Mouse (Mus musculus): ENCODE data around the gene Epx. TPM values are rescaled to one million over a fixed set of nuclear protein-coding genes. Genes with fewer than 3 reads are reported as not detected.

Gene Epx
- polyA plus RNA-seq, 1 experiment from 2014 or later, result 0.52 TPM

GRCm38 (mm10) chr11:87847884-87848283 lies 27.5 kb downstream of the Epx start:
- Histone ChIP-seq H3K27me3 (ENCODE audit: insufficient read depth, low read length) (no peaks in the 10 kb centered on the region), H3K4me2 (ENCODE audit: low read depth, low read length) (no peak overlapping the region), H3K9ac (replicated peaks) (no peak overlapping the region), H3K27ac (ENCODE audit: low read depth) (no peak overlapping the region), H3K9me3 (ENCODE audit: low read length) (no peaks in the 10 kb centered on the region), H3K36me3 (replicated peaks; ENCODE audit: insufficient read depth, low read length) (no peaks in the 10 kb centered on the region), H3K4me3 (ENCODE audit: low read depth, low read length) (no peak overlapping the region), H3K4me1 (ENCODE audit: insufficient read depth) (no peaks in the 10 kb centered on the region)
- TF ChIP-seq CTCF (IDR thresholded peaks at IDR 0.05; ENCODE audit: low read depth) (no peak), EP300 (IDR thresholded peaks at IDR 0.05; ENCODE audit: low read depth) (no peak)
- ATAC-seq (no peak), DNase-seq (no peak)
- 74% methylated on average over 6 of the region's 6 CpGs for WGBS (ENCODE audit: insufficient replicate concordance)

GRCm38 (mm10) chr11:87846968-87847600 lies 28.3 kb downstream of the Epx start:
- H3K27ac ChIP-seq (ENCODE audit: low read depth), result no peak overlapping the region
- H3K9ac ChIP-seq (replicated peaks), result no peak overlapping the region
- no peak overlapping the region for H3K4me2 ChIP-seq (ENCODE audit: low read depth, low read length)
- no peaks in the 10 kb centered on the region for H3K4me1 ChIP-seq (ENCODE audit: insufficient read depth)
- no peaks in the 10 kb centered on the region for H3K9me3 ChIP-seq (ENCODE audit: low read length)
- H3K36me3 ChIP-seq (replicated peaks; ENCODE audit: insufficient read depth, low read length), result no peaks in the 10 kb centered on the region
- no peaks in the 10 kb centered on the region for H3K27me3 ChIP-seq (ENCODE audit: insufficient read depth, low read length)
- no peak for TF ChIP-seq EP300 (IDR thresholded peaks at IDR 0.05; ENCODE audit: low read depth)
- 80% methylated on average over 12 of the region's 12 CpGs for WGBS (ENCODE audit: insufficient replicate concordance)
- peak; percentile 27; the same call in 1 of the 2 replicates for ATAC-seq
- DNase-seq, result no peak
- H3K4me3 ChIP-seq (ENCODE audit: low read depth, low read length), result no peak overlapping the region

GRCm38 (mm10) chr11:87841436-87841835 lies 33.9 kb downstream of the Epx start:
- DNase-seq (no peak), ATAC-seq (no peak)
- H3K4me2 ChIP-seq (ENCODE audit: low read depth, low read length), result no peak overlapping the region
- no peaks in the 10 kb centered on the region for H3K27me3 ChIP-seq (ENCODE audit: insufficient read depth, low read length)
- no peak overlapping the region for H3K9ac ChIP-seq (replicated peaks)
- TF ChIP-seq CTCF (IDR thresholded peaks at IDR 0.05; ENCODE audit: low read depth) (no peak), EP300 (IDR thresholded peaks at IDR 0.05; ENCODE audit: low read depth) (no peak)
- no peaks in the 10 kb centered on the region for H3K9me3 ChIP-seq (ENCODE audit: low read length)
- no peaks in the 10 kb centered on the region for H3K4me1 ChIP-seq (ENCODE audit: insufficient read depth)
- no peak overlapping the region for H3K4me3 ChIP-seq (ENCODE audit: low read depth, low read length)
- WGBS (ENCODE audit: insufficient replicate concordance), result 64% methylated on average over 3 of the region's 3 CpGs
- H3K27ac ChIP-seq (ENCODE audit: low read depth), result no peak overlapping the region
- H3K36me3 ChIP-seq (replicated peaks; ENCODE audit: insufficient read depth, low read length), result no peaks in the 10 kb centered on the region

- TF ChIP-seq CTCF (IDR thresholded peaks at IDR 0.05; ENCODE audit: low read depth) (no peak), EP300 (IDR thresholded peaks at IDR 0.05; ENCODE audit: low read depth) (no peak)
- Histone ChIP-seq H3K9me3 (ENCODE audit: low read length) (no peaks in the 10 kb centered on the region), H3K4me1 (ENCODE audit: insufficient read depth) (no peaks in the 10 kb centered on the region), H3K9ac (replicated peaks) (no peak overlapping the region), H3K4me2 (ENCODE audit: low read depth, low read length) (no peak overlapping the region), H3K27me3 (ENCODE audit: insufficient read depth, low read length) (no peaks in the 10 kb centered on the region), H3K27ac (ENCODE audit: low read depth) (no peak overlapping the region), H3K4me3 (ENCODE audit: low read depth, low read length) (no peak overlapping the region), H3K36me3 (replicated peaks; ENCODE audit: insufficient read depth, low read length) (no peaks in the 10 kb centered on the region)
- DNase-seq (no peak), ATAC-seq (no peak)
- 81% methylated on average over 8 of the region's 8 CpGs for WGBS (ENCODE audit: insufficient replicate concordance)
Observed at GRCm38 (mm10) chr11:87840676-87841075, 34.7 kb downstream of the Epx start.

GRCm38 (mm10) chr11:87828239-87828900 lies 47.0 kb downstream of the Epx start, which contains the start of gene Lpo:
Gene Lpo, minus strand, starts transcription at chr11:87828289.
- no peaks in the 10 kb centered on the region for H3K9me3 ChIP-seq (ENCODE audit: low read length)
- H3K4me2 ChIP-seq (ENCODE audit: low read depth, low read length), result no peak within 1 kb of the TSS
- no peaks in the 10 kb centered on the region for H3K27me3 ChIP-seq (ENCODE audit: insufficient read depth, low read length)
- no peak within 1 kb of the TSS for H3K27ac ChIP-seq (ENCODE audit: low read depth)
- no peak for ATAC-seq
- H3K4me3 ChIP-seq (ENCODE audit: low read depth, low read length), result no peak within 1 kb of the TSS
- 63% methylated on average over 10 of the region's 10 CpGs for WGBS (ENCODE audit: insufficient replicate concordance)
- H3K4me1 ChIP-seq (ENCODE audit: insufficient read depth), result no peaks in the 10 kb centered on the region
- H3K9ac ChIP-seq (replicated peaks), result no peak within 1 kb of the TSS
- no peak for DNase-seq
- TF ChIP-seq CTCF (IDR thresholded peaks at IDR 0.05; ENCODE audit: low read depth) (no peak), EP300 (IDR thresholded peaks at IDR 0.05; ENCODE audit: low read depth) (no peak)
- H3K36me3 ChIP-seq (replicated peaks; ENCODE audit: insufficient read depth, low read length), result no peaks in the 10 kb centered on the region

- no peak for ATAC-seq
- H3K27ac ChIP-seq (ENCODE audit: low read depth), result no peak overlapping the region
- no peak overlapping the region for H3K4me3 ChIP-seq (ENCODE audit: low read depth, low read length)
- DNase-seq, result no peak
- peaks cover 4% of the 10 kb centered on the region; the same call in 1 of the 2 replicates for H3K27me3 ChIP-seq (ENCODE audit: insufficient read depth, low read length)
- H3K4me1 ChIP-seq (ENCODE audit: insufficient read depth), result no peaks in the 10 kb centered on the region
- TF ChIP-seq CTCF (IDR thresholded peaks at IDR 0.05; ENCODE audit: low read depth) (no peak), EP300 (IDR thresholded peaks at IDR 0.05; ENCODE audit: low read depth) (no peak)
- no peak overlapping the region for H3K9ac ChIP-seq (replicated peaks)
- WGBS (ENCODE audit: insufficient replicate concordance), result 55% methylated on average over 5 of the region's 5 CpGs
- no peaks in the 10 kb centered on the region for H3K9me3 ChIP-seq (ENCODE audit: low read length)
- H3K4me2 ChIP-seq (ENCODE audit: low read depth, low read length), result no peak overlapping the region
- no peaks in the 10 kb centered on the region for H3K36me3 ChIP-seq (replicated peaks; ENCODE audit: insufficient read depth, low read length)
Observed at GRCm38 (mm10) chr11:87821502-87821901, 53.8 kb downstream of the Epx start.
